Mouse (Mus musculus) retina, postnatal 1 day (tissue): ENCODE measurements around the gene Scn3b.

Experiments used
- DNase-seq: peaks from one replicate; pipeline ENCODE4 v3.0.0-alpha.2; 2012

The Scn3b gene

DNA sequence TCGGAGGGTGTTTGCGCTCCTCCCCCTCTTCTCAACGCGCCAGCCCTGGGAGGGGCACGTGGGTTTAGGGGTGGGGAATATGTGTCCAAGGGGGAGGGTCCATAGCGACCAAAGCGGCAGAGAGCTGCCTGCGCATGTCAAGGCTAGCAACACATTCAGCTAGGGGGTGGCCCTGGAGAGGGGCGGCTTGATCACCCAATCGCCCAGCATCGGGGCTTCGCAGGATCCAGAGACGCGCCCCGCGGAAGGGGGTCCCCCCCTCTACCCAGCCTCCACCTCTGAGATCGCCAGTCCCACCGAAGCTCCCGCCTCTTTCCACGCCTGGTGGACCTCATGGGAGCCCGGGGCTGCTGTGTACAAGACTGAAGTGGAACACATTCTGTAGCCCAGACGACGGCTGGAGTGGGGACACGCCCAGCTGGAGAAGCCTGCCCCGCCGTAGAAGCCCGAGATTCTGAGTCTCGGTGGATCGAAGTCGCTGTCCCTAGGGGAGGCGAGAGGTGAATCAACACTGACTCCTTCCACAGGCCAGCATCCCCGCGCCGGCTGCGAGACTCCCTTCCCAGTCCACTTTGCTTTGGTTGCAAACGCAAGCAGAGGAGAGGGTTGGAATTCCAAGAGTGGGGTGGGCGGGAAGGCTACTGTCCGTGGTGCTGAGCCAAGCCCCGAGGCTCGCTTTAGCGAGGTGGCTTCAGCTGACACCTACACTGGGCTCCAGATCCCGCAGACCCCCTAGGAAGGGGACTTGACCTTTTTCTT lies at the start of gene Scn3b:
Scn3b (plus strand) TSS at position 115 of the 759 bp plus-strand sequence.
- peak; percentile 84 for DNase-seq

DNA sequence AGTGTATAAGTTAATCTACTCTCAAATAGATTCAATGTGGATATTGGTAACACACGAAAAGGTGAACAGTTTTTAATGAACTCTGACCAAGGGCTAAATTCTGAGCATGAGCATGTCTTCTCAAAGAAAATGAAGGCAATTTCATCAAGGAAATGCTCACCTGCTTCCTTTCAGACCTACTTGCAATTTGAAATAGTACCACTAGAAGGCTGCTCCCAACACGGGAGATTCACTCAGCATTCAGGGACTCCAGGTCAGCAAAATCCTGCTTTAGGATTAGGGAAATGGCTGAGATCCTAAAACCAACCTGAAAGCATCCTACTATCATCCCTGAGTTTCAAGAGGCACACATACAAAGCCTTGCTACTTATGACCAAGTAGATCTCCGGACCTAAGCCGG lies 44.7 kb upstream of the Scn3b start:
- peak; percentile 9 for DNase-seq

DNA sequence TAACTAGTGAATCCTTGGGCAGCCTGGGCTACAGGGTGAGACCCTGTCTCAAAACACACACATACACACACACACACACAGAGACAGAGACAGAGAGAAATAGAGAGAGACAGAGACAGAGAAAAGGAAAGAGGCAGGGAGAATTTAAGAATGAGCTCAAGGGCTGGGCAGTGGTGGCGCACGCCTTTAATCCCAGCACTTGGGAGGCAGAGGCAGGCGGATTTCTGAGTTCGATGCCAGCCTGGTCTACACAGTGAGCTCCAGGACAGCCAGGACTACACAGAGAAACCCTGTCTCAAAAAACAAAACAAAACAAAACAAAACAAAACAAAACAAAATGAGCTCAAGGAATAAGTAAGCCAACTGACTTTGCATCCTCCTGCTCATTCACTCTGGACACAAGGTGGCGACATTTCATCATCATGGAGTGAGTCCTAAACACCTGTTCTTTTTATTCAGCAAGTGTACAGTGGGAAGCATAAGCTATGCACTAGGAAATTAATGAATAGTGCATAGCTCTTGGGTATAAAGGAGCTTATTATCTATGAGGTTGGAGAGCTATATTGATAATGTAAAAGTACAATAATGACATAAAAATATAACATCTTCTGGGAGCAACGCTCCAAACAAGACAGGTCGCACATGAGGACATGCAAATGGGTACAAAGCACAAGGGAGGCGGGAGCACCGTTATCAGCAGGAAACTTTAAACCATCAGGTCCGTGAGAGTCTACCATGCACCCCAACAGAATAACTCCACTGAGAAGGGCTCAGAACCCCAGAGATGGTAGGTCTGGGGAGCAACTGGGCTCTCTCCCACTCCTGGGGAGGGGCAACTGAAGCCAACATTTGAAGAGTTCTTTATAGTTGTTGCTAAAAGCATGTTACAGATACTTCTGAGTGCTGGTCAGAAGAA lies 40.9 kb upstream of the Scn3b start:
- peak; percentile 84 for DNase-seq

DNA sequence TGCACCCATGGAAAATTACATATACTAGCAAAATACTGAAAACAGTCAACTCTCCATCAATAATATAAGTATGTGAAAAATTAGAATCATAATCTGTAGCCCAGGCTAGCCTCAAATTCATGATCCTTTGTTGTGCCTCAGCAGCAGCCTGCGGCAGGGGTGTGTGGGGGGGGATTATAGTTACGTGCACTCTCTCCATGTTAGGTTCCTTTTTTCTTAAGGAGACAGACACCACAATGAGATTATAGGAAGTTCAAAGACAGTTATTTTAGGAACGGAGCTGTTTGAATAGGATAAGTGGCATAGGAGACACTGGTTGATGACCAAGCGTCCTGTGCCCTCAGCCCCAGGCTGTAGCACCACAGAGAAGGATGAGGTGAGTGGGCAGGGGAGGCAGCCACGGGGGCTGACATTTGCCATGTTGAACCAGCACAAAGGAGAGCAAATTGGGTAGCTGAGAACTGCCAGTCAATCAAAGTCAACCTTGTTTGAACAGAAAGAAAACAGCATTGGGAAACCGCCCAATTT lies 40.1 kb upstream of the Scn3b start:
- no peak for DNase-seq

DNA sequence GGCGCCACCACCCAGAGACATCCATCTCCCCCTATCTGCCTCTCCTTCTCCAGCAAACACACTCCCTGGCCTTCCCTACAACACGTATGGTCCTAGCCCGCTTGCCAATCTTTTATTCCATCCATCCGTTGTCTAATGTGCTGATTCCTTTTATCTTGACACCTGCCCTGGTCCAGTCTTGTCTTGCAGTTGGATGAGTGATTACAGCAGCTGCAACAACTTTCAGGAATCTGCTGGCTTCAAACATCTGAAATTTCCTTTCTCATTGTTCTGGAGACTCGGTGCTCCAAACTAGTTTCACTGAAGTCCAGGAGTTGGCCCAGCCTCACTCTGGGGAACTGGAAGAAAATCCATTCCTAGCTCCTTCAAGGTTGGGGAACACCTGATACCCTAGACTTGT lies 39.5 kb upstream of the Scn3b start:
- DNase-seq = no peak

DNA sequence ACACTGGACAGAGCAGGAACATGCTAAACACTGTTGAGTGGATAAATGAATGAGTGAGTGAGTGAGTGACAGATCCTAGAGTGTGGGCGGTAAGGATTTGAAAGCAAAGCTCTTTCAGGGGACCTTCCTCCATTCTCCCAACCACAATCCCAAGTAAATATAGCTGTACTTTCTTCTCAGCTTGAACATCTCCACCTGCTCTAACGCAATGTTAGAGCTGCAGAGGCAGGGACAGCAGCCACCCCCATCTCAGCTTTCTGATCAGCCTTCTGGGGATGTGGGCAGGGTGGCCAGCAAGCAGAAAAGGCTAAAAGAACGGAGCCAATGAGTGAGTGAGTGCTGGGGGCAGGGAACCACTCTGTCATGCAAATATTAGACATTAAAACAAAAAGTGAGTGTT lies 38.0 kb upstream of the Scn3b start:
- DNase-seq = no peak

DNA sequence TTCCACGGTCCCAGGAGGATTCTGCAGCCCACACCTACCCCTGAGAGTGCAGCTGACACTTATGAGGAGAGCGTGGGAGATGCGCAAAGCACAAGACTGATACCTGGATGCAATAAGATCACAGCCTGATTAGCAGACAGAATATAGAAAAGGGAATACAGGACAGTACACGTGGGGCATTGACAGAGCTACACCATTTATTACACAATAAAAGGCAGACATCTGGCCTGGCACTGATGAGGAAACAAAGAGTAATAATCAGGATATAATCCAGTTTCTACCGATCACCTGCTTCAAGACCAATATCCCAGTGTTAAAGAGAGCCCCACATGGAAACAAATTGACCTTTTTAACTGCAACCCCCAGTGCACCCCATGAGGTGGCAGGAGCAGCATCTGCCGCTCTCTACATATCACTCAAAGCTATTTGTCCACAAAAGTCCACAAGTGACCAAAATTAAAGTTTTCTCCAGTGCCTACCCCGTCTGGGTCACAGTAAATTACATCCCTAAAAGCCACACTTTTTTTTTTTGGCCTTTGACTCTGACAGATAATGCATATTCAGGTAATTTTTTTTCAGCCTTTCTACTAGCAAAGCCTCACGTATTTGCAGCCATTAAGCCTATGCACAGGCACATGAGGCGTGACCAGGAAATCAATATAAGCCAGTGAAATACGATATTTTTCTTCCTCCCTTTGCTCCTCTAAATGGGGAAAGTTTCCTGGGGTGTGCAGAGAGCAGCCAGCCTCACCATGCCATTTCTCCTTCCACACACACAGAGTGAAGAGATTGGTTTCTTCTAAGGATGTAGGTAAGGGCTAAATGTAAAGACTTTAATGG lies 34.6 kb upstream of the Scn3b start:
- DNase-seq = no peak

DNA sequence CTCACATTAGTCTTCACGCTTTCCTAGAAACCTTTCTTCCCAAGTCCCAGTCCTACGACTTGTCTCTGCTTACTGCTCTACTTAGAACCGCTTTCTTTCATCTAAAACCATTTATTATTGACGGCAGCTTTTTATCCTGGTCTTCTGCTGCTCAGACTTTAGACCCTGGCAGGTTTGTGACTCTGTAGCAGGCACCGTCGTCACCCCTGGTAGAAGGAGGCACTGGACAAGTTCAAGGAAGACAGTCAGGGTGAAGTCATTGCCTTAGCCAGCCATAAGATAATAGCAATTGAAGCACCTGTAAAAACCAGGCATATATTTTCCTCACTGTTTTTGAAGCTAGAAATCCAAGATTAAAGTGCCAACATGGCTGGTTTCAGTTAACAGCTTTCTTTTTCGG lies 33.8 kb upstream of the Scn3b start:
- no peak for DNase-seq

DNA sequence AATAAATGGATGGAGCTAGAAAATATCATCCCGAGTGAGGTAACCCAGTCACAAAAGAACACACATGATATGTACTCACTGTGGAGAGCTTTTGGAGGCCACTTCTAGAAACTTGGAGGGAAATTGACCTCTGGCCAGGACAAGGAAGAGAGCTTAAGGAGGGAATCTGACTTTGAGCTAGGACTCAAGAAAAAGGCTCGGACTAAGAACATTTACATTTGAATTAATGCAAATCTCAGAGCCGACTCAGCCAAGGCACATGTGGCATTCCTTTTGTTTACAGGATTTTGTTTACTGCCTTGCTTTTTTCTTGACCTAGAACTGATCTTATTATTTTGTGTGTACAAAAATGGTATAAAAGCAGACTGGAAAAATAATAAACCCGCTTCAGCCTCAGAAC lies 29.3 kb upstream of the Scn3b start:
- no peak for DNase-seq

DNA sequence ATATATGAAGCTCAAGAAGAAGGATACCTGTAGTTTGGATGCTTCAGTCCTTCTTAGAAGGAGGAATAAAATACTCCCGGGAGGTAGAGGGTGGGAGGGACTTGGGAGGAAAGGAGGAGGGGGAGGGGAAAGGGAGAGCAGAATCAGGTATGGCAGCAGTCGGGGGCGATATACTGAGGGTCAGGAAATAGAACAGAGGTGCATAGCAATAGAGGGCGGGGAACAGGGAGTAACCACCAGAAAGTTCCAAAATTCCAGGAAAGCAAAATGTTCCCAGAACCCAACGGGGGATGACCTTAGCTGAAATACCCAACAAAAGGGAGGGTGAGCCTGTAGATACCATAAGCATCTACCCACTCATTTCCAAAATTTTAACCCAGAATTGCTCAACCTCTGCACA lies 28.7 kb upstream of the Scn3b start:
- DNase-seq = no peak

DNA sequence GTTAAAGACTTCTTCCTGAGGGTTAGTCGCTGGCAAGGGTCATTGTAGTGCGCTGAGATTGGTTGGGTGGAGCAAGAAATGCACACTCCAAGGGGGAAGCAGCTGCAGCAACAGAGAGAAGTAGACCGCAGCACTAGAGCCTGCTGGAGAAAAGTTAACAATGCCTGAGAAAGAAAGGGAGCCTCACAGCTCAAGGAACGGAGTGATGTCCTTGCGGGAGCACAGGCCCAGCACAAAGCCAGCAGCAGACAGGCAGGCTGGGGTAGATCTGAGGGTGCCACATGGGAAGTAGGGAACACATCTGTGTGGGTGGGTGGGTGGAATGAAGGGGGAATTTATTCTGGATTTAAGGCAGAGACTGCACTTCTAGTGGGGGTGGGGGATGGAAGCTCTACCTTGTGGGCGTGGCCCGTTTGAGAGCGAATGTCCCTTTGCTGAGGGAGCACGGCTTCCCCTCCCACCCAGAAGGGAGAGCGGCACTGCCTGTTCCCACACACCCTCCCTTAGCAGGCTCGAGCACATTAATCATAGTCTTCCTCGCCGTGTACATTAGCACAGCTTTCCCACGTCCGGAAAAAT lies 27.7 kb upstream of the Scn3b start:
- DNase-seq = peak; percentile 61

DNA sequence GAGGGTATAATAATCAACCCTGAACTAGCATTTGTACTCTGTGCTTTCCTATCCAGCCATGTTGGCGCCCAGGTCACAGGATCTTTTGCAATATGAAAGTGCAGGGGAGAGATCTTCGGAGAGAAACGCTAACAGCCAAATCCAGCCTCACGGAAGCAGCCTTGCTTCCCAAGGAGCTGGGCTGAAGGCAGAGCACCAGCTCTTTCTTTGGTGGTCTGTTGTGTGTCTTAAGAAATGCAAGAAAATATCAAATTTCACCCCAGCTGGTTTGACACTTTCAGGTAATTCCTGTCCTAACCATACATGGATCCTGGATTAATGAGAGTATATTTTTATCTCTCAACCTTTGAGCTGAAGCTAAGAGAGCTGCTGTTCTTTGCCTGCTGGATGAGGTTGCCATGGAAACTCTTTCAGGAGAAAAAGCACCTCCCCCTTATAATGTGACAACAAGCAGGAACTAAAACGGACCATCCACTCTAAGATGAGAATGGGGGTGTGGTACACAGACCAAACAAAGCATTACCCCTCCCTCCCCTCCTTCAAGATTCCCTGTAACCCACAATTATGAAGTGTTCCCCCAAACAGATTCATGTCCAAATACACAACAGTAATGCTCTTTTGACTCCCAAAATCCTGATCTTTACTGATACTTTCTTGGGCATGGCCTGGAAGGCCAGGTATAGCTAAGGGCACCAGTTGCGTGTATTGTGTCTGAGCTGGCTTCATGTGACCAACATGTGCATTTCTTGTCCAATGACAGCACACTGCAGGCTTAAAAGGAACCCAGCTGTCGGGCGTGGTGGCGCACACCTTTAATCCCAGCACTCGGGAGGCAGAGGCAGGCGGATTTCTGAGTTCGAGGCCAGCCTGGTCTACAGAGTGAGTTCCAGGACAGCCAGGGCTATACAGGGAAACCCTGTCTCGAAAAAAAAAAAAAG lies 26.8 kb upstream of the Scn3b start:
- peak; percentile 58 for DNase-seq

DNA sequence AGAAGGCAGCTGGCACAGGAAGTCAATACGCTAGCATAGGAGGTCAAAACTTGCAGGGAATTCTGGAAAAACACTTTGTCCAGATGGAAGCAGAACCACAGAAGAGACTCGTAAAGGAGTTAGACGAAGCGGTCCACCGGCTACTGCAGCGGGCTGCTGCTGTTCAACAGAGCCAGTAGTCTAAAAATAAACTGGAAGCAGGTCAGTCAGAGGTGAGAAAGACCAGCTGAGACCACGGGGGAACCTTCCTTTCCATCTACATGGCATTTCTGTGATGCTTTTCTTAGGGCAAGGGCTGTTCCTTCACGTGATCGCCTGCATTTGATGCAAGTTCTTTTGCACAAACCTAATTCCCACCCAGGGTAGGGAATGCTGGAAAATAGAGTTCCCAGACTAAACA lies 23.6 kb upstream of the Scn3b start:
- DNase-seq = peak; percentile 43

DNA sequence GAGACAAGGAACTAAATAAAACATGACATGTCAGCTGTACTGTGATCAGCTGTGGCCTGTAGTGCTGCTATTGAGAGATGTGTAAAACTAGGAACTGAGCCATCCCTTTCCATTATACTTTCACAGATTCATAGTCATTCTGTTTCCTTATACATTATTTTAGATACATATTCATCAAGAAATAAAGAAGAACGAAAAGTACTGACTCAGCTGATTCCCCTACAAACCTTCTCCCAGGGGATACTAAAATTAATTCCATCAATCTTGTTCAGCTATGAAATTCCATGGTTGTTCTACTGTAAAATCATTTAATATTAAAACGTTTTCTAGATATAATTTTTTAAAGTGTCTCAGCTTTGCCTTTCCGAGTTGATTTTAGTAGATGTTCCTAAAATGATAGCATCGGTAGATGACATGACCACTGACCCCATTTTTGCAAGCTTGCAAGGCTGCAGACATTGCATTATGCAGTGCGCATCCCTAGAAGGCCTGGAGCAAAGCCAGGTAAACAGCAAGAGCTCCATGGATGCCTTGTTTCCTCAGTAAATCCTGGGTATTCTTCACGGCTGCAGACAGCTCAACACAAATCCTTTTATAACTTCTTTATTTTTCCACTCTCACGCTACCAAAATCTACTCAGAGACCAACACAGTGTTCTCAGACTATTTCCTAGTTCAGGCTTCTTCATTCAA lies 22.9 kb upstream of the Scn3b start:
- DNase-seq = peak; percentile 13

DNA sequence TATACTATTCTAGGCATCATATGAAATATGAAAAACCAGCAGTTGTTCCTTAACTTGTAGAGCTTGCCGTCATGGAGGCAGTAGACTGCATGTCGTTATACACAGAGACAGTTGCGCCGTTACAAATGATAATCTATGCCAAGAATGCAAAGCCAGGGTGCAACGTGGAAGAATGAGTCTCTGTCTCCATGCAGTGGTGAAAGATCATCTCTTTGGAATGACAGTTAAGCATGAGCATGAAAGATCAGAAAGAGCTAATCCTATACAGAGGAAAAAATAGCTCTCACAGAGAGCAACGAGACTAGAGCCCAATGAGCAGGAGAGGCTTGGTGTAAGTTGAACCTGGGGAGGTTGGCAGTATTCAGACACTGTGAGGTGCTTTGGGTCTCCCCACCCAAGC lies 22.3 kb upstream of the Scn3b start:
- no peak for DNase-seq

DNA sequence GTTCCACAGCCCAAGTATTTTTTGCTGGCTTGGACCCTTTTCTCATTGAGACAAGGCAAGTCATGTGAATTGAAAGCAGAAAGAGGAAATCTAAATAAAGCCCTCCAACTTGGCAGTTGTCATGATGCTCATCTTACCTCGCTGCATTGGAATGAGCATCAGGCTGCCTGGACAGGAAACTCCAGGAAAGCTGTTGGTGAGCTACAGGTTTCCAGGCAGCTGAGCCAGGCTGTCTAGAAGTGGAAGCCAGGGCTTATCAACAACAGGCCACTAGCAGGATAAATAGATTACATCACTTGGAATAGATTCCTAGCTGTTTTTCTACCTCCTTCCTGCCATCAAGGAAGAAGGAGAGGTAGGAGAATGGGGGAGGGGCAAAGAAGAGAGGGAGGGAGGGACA lies 19.9 kb upstream of the Scn3b start:
- no peak for DNase-seq

DNA sequence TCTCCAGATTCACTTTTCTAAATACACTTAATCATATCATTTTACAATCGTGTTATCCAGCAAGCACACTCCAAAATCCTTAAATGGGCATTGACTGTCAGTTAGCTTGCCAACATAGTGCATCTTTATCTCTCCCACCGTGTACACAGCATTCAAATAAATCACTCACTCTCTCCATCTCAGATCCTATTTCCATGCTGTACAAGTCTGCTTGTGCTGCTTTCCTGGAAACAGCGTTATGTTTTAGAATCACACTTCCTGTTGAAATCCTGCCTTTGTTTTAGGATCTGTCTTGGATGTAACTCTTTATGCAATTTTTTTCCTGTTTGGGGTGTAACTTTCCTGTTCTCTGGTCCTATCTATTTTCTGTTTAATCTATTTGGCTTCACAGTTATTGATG lies 16.6 kb upstream of the Scn3b start:
- no peak for DNase-seq

DNA sequence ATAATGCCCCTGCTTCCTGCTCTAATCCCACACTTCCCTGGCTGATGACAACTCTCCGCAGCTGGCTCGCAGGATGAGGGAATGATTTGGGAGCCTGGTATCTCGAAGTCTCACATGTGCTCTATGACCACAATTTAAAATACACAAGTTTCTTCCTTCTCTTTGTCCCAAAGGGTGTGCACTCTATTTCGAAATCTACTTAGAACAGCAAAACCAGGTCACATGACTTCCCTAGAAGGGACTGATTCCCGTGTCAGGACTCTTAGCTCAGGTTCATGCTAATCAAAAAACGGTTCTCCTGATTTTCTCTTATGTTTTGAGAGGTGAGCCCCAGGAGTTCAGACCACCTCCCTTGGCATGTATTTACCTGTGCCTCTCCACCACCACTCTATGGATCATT lies 5.1 kb upstream of the Scn3b start:
- no peak for DNase-seq

DNA sequence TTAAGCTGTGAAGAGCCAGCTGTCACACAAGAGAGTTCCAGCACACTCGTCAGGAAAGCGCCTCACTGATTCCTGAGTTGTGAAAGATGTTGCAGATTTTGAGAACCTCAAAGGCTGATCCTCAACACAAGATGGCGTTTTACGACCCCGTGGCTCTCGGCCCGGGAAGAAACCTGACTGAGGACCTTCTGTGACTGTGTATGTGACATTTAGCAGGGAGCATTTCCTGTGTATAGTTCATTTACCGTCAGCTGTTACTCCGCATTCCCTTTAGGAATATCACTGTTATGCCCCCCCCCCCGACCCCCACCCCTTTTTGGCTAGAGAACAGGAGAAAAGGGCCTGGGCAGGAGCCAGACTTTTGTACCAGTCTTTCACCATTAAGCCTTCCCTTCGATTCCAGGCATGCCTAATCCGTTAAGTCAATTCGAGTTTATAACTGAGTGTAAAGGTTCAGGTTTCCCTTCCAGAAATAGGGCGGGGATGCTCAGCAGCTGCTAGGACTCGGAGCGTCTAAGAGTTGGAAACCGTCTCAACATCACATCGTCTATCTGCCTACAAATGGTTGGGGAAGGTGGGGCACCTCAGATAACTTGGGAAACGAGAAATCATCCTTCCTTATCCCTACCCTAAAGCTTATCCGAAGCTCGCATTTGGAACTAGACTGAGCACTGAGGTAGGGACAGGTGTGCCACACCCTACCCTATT lies 823 bp upstream of the Scn3b start:
- DNase-seq = peak; percentile 38

DNA sequence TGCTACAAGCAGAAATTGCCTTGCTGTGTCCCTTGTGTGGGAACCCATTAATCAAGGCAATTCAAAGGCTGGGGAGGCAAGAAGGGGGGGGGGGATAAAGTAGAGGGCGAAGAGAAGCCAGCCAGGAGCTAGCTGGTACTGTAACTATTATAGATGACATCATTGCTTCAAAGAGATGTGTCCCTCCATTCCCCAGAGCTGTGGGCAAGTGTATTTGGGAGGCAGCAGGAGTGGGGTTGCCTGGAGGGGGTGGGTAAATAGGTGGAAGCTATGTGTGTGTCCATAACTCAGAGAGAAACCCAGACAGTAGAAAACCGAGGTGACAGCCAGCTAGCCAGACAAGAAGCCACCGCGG lies 292 bp upstream of the Scn3b start:
- DNase-seq = no peak
